Mouse (Mus musculus): ENCODE measurements around the gene Per1. TPM values are rescaled to one million over a fixed set of nuclear protein-coding genes. Genes with fewer than 3 reads are reported as not detected.

Gene Per1
- polyA plus RNA-seq (2014; fragmentation: Nextera tagmentation; extraction: Ambion mirVana): 15.4 and 23.7 TPM in 2 replicates

DNA sequence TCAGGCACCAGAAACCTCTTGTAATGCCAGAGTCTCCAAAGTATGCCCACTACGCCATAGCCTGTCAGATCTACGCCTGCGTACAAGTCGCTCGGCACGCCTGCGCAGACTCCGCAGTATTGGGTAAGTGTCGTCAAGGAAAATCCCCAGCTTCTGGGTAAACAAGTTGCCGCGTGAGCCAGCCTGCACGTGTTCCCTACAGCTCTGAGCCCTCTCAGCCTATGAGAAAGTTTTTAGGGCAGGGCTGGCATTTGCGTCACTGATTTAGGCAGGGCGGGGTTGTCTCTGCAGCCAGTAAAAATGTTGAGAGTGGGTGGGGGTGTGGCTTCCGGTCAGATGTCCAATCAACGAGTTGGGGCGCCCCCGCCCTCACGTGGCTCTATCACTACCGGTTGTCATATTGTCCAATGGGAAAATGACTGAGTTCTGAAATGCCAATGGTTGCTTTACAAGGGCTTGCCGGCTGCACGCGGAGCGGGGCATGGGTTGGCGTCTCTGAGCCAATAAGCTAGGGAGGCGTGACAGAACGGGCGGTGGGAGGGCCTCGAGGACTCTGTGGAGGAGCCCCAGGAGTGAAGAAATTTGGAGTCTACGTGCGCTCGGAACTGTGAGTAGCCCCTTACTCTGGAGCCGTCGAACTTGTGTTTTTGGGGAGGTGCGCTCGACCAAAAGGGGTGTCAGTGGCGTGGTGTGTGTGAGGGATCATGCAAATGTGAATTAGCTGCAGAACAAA is at the start of gene Per1:
Gene Per1, plus strand, starts transcription at position 521 of the 733 bp plus-strand sequence.
- no peaks in the 10 kb centered on the region for H3K27me3 ChIP-seq (ENCODE audit: insufficient read depth, low read length)
- peak; percentile 99 for DNase-seq
- peak within 1 kb of the TSS; percentile 70 for H3K9ac ChIP-seq
- H3K9me3 ChIP-seq (ENCODE audit: low read depth, low read length): no peaks in the 10 kb centered on the region
- TF ChIP-seq CTCF (IDR thresholded peaks at IDR 0.05; ENCODE audit: low read depth): no peak
- H3K36me3 ChIP-seq (ENCODE audit: insufficient read depth): peaks cover 30% of the 10 kb centered on the region
- H3K4me2 ChIP-seq: peak within 1 kb of the TSS; percentile 97
- H3K27ac ChIP-seq (ENCODE audit: low read depth): peak within 1 kb of the TSS; percentile 98
- under 1% methylated on average over 37 of the region's 37 CpGs for WGBS
- H3K4me1 ChIP-seq (ENCODE audit: insufficient read depth): peaks cover 27% of the 10 kb centered on the region
- peak within 1 kb of the TSS; percentile 55 for H3K4me3 ChIP-seq (ENCODE audit: low read depth, low read length)
- ATAC-seq (ENCODE audit: insufficient read depth): peak; percentile 90

DNA sequence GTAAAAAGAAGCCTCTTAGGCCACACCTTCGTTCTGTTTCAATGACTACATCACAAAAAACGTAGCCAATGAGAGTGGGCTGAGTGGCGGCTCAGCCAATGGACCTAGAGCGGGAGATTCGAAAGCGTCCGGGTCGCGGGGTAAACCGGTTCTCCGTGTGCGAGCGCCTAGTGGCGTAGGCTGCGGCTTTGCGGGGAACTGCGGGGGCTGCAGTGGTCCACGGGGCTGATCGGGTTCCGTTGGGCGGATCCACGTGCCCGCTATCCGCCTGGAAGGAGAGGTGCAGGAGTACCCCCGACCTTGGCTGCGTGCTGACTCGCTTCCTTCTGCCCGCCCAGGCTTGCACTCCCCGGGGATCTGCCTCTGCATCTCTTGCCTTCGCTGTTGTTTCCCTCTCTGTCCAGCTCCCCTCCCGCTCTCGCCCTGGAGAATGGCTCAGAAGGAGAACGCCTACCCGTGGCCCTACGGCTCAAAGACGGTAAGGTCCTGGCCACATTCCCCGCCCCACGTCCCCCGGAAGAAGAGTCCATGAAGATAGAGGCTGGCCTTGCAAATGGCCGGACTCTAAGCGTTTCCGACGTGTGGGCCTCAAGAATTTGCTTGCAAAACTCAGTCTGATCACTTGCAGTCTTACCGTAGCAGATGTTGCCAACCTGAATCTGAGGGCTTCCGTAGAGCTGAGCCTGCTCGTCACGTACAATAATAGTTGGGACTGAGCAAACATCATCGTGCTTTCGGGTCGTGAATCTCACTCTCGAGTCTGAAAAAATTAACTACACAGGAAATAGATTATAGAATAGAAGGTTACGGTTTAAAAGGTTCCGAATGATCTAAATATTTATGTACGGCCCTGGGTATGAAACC is 49.3 kb upstream of the Per1 start, which contains the start of gene Aurkb:
Gene Aurkb, plus strand, starts transcription at position 117 of the 864 bp plus-strand sequence.
- peak within 1 kb of the TSS; percentile 91 for H3K4me2 ChIP-seq
- H3K9me3 ChIP-seq (ENCODE audit: low read depth, low read length): no peaks in the 10 kb centered on the region
- H3K4me3 ChIP-seq (ENCODE audit: low read depth, low read length): peak within 1 kb of the TSS; percentile 90
- H3K4me1 ChIP-seq (ENCODE audit: insufficient read depth): peaks cover 13% of the 10 kb centered on the region
- WGBS: under 1% methylated on average over 54 of the region's 54 CpGs
- TF ChIP-seq CTCF (IDR thresholded peaks at IDR 0.05; ENCODE audit: low read depth): no peak; the same call in none of the 2 replicates
- DNase-seq (peak; percentile 98), ATAC-seq (ENCODE audit: insufficient read depth) (peak; percentile 73)
- peak within 1 kb of the TSS; percentile 98 for H3K27ac ChIP-seq (ENCODE audit: low read depth)
- H3K9ac ChIP-seq: peak within 1 kb of the TSS; percentile 87
- peaks cover 35% of the 10 kb centered on the region for H3K36me3 ChIP-seq (ENCODE audit: insufficient read depth)
- H3K27me3 ChIP-seq (ENCODE audit: insufficient read depth, low read length): no peaks in the 10 kb centered on the region

DNA sequence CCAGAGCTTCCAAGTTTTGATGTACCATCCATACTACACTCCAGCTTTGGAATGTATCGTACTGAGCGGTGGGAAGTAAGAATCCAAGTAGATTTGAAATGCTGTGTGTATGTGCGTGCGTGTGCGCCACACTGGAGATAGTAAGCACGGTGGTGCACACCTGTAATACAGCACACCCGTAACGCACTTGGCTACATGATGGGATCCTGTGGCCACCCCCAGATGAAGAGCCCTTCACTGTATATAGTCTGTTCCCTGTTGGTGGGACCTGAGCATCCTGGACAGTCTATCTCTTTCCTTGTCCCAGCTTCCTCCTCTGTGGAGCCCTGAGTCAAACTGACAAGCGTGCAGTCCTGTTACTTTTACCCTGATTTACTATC is 48.6 kb upstream of the Per1 start:
- Histone ChIP-seq H3K4me3 (ENCODE audit: low read depth, low read length) (peak overlapping the region; percentile 90), H3K4me1 (ENCODE audit: insufficient read depth) (peaks cover 13% of the 10 kb centered on the region), H3K4me2 (peak overlapping the region; percentile 91), H3K9me3 (ENCODE audit: low read depth, low read length) (no peaks in the 10 kb centered on the region), H3K36me3 (ENCODE audit: insufficient read depth) (peaks cover 40% of the 10 kb centered on the region), H3K9ac (peak overlapping the region; percentile 87), H3K27ac (ENCODE audit: low read depth) (peak overlapping the region; percentile 98), H3K27me3 (ENCODE audit: insufficient read depth, low read length) (no peaks in the 10 kb centered on the region)
- ATAC-seq (ENCODE audit: insufficient read depth) (no peak), DNase-seq (no peak)
- WGBS: 6% methylated on average over 9 of the region's 9 CpGs
- TF ChIP-seq CTCF (IDR thresholded peaks at IDR 0.05; ENCODE audit: low read depth): no peak

DNA sequence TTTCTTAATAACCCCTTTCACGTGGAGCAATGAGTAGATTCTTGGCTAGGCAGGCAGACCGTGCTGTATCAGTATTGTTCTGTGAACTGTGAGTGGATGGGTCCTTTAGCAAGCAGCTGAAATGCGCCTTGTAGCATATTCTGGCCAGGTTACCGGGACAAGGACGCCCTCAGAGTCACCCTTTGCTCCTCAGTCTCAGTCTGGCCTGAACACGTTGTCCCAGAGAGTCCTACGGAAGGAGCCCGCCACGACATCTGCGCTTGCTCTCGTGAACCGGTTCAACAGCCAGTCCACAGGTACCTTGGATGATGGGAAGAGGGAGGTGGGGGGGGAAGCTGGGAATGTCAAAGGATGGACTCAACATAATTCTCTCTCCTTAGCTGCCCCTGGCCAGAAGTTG is 47.4 kb upstream of the Per1 start:
- Histone ChIP-seq H3K9me3 (ENCODE audit: low read depth, low read length) (no peaks in the 10 kb centered on the region), H3K27me3 (ENCODE audit: insufficient read depth, low read length) (no peaks in the 10 kb centered on the region), H3K9ac (peak overlapping the region; percentile 32; the same call in 1 of the 2 replicates), H3K4me2 (peak overlapping the region; percentile 91), H3K4me3 (ENCODE audit: low read depth, low read length) (peak overlapping the region; percentile 90), H3K4me1 (ENCODE audit: insufficient read depth) (peaks cover 13% of the 10 kb centered on the region), H3K36me3 (ENCODE audit: insufficient read depth) (peaks cover 48% of the 10 kb centered on the region), H3K27ac (ENCODE audit: low read depth) (no peak overlapping the region)
- WGBS: 88% methylated on average over 12 of the region's 12 CpGs
- DNase-seq (no peak), ATAC-seq (ENCODE audit: insufficient read depth) (no peak)
- TF ChIP-seq CTCF (IDR thresholded peaks at IDR 0.05; ENCODE audit: low read depth): no peak

DNA sequence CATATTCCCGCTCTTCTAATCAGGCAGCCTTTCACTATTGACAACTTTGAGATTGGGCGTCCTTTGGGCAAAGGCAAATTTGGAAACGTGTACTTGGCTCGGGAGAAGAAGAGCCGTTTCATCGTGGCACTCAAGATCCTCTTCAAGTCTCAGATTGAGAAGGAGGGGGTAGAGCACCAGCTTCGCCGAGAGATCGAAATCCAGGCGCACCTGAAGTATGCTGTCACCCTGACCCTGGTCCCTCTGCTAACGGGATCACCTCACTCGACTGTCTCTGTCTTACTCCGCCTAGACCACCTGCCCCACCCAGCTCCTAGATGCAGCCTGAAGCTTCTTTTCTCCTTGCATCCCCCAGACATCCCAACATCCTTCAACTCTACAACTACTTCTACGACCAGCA is 46.9 kb upstream of the Per1 start:
- no peak for TF ChIP-seq CTCF (IDR thresholded peaks at IDR 0.05; ENCODE audit: low read depth)
- 0 out of 2 replicates have a peak overlapping the region, but pooled peaks have one; percentile 91 for H3K4me2 ChIP-seq
- H3K9me3 ChIP-seq (ENCODE audit: low read depth, low read length): no peaks in the 10 kb centered on the region
- peaks cover 53% of the 10 kb centered on the region for H3K36me3 ChIP-seq (ENCODE audit: insufficient read depth)
- no peak overlapping the region for H3K27ac ChIP-seq (ENCODE audit: low read depth)
- WGBS: 86% methylated on average over 14 of the region's 14 CpGs
- ATAC-seq (ENCODE audit: insufficient read depth) (no peak), DNase-seq (no peak)
- peak overlapping the region; percentile 9; the same call in 1 of the 2 replicates for H3K4me3 ChIP-seq (ENCODE audit: low read depth, low read length)
- no peak overlapping the region for H3K9ac ChIP-seq
- peaks cover 13% of the 10 kb centered on the region for H3K4me1 ChIP-seq (ENCODE audit: insufficient read depth)
- no peaks in the 10 kb centered on the region for H3K27me3 ChIP-seq (ENCODE audit: insufficient read depth, low read length)

DNA sequence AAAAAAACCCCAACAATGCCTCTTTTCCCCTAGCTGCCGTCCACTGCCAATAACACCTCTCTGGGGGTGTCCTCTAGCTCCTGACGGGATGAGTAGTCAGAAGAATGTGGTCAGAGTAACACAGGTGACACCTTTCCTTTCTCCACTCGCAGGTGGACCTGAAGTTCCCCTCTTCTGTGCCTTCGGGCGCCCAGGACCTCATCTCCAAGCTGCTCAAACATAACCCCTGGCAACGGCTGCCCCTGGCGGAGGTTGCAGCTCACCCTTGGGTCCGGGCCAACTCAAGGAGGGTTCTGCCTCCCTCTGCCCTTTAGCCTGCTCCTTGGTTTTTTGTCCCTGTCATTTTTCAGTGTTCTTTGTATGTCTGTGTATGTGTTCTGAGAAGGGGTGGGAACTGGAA is 44.3 kb upstream of the Per1 start:
- no peak overlapping the region for H3K9ac ChIP-seq
- peaks cover 66% of the 10 kb centered on the region for H3K36me3 ChIP-seq (ENCODE audit: insufficient read depth)
- WGBS: 87% methylated on average over 8 of the region's 8 CpGs
- DNase-seq (no peak), ATAC-seq (ENCODE audit: insufficient read depth) (no peak)
- peaks cover 13% of the 10 kb centered on the region for H3K4me1 ChIP-seq (ENCODE audit: insufficient read depth)
- no peaks in the 10 kb centered on the region for H3K27me3 ChIP-seq (ENCODE audit: insufficient read depth, low read length)
- H3K4me3 ChIP-seq (ENCODE audit: low read depth, low read length): no peak overlapping the region
- TF ChIP-seq CTCF (IDR thresholded peaks at IDR 0.05; ENCODE audit: low read depth): no peak
- no peaks in the 10 kb centered on the region for H3K9me3 ChIP-seq (ENCODE audit: low read depth, low read length)
- no peak overlapping the region for H3K27ac ChIP-seq (ENCODE audit: low read depth)
- H3K4me2 ChIP-seq: no peak overlapping the region

DNA sequence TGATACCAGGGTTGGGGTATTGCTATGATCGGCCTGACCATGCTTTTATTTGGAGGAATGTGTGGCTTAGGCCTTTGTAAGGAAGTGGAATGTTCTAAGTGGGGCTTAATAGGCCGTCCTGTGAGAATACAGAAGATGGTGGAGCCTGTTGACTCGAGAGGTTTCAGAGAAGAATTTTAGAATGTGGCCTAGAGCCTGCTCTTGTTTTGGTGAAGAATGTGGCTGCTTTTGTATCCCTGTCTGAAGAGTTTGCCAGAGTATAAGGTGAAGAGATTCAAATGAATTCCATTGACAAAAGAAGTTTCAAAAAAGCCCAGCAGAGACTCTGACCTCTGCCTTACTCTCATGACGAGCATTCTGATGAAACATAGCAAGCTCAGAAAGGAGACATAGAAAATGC is 43.2 kb upstream of the Per1 start:
- Histone ChIP-seq H3K36me3 (ENCODE audit: insufficient read depth) (peaks cover 66% of the 10 kb centered on the region), H3K27ac (ENCODE audit: low read depth) (no peak overlapping the region), H3K4me2 (no peak overlapping the region), H3K4me3 (ENCODE audit: low read depth, low read length) (no peak overlapping the region), H3K9ac (no peak overlapping the region), H3K4me1 (ENCODE audit: insufficient read depth) (peaks cover 10% of the 10 kb centered on the region), H3K9me3 (ENCODE audit: low read depth, low read length) (no peaks in the 10 kb centered on the region), H3K27me3 (ENCODE audit: insufficient read depth, low read length) (no peaks in the 10 kb centered on the region)
- 76% methylated on average over 4 of the region's 4 CpGs for WGBS
- ATAC-seq (ENCODE audit: insufficient read depth): no peak
- DNase-seq: no peak
- no peak for TF ChIP-seq CTCF (IDR thresholded peaks at IDR 0.05; ENCODE audit: low read depth)

Data from lung, embryonic 14.5 days (tissue).